Mouse (Mus musculus) right cerebral cortex, postnatal 25 days (tissue): ENCODE measurements around the gene Pvr.

Experiments used
- DNase-seq: peaks from one replicate; pipeline ENCODE4 v3.0.0; 2022

The Pvr gene

DNA sequence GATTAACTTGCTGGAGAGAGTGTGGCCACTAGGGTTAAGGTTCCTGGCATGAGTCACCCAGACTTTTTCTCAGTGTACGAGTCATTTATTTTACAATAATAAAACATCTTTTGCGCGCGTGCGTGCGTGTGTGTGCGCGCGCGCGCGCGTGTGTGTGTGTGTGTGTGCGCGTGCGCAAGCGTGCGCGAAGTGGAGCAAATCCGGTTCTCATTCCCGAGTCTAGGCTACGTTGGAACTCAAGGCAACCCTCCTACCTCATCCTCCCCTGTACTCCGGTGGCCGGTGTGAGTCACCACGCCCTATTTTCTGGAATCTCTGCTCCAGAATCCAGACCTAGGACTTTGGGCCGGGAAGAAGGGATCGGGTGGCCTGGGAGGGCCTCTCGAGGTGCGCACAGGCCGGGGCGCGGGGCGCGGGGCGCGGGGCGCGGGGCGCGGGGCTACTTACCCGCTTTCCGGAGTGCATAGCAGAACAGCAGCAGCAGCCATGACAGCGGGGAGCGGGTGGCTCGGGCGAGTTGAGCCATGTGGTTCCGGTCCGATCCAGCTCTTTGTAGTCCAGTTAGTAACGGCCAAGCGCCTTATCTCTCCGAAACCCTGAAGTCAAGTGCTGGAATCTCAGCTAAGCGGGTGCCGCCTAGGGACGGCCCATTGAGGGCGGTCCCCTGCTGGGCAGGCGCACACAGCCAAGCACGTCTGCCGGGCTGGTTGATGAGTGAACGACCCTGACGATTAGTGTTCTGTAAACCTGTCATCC, at the start of gene Pvr:
Pvr (minus strand) TSS at position 655 of the 756 bp plus-strand sequence.
- DNase-seq: peak; percentile 79

DNA sequence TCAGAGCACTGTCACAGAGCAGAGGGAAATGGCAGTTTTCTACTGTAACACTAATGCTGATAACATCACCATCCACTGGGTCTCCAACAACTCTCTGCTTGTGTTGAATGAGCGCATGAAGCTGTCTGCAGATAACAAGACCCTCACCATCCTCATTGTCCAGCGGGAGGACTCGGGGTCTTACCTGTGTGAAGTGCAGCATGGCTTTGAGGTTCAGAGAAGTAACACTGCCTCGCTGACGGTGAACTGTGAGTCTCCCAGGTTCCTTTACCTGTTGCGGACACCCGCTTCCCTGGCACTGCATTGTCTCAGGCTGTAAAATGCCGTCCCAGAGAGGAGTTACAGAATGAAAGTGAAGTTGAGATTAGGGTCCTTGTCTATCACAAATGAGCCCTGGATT, 49.2 kb upstream of the Pvr start:
- no peak for DNase-seq

DNA sequence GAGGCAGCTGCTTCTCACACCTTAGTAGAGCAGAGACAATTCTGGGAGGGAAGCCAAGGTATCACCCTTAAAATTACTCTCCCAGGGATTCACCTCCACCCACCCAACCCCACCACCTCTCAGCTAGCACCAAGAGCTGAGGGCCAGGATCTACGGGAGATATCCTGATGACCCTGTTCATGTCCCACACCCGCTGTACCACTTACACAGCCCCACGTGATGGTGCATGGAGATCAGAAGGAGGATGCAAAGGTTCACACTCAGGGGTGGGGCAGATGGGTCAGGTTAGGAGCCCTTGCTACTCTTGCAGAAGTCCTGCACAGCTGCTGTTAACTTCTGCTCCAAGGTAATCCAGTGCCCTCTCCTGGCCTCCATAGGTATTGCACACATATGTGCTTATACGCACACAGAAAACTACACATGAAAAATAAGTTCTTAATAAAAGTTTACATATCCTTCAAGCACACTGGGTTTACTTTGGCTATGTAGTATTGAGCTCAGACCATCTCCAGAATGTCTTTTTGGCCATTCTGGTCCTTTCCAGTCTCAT, 48.7 kb upstream of the Pvr start:
- no peak for DNase-seq

DNA sequence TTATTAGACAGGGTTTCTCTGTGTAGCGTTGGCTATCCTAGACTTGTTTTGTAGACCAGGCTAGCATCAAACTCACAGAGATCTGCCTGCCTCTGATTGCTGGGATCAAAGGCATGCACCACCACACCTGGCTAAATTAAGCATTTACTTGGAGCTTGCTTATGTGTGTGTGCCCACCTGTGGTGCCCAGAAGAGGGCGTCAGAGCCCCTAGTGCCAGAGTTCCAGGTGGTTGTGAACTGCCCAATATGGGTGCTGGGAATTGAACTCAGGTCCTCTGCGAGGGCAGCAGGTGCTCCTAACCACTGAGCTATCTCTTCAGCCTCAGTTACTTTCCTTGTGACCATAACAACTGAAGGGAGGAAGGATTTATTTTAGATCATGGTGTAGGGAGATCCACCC, 48.1 kb upstream of the Pvr start:
- no peak for DNase-seq

DNA sequence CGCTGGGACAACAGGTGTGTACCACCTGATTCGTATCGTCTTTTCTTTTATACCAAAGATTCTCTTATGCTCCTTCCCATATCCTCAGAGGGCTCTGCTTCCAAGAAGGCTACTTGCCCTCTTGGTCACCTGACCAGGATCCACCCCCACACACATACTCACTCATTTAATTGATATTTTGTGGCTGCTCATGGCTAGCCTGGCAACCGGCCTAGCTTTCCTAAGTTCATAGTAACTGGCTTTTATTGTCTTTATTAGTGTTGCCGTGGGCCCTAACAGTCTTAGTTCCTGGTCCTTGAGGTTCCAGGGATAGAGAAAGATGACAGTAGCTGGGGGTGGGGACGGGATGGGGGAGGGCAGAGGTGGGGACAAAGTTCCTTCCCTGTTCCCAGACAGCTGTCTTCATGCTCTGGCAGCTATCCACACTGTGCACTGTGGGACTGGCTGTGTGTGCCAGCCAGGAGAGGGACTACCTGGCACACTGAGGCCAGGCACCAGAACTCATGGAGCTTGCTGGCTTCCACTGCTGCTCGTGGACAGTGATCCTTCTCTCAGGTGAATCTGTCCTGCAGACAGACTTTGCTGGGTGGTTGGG, 44.1 kb upstream of the Pvr start, which contains the start of gene Ceacam20:
Ceacam20 (plus strand) TSS at position 428 of the 595 bp plus-strand sequence.
- no peak for DNase-seq

DNA sequence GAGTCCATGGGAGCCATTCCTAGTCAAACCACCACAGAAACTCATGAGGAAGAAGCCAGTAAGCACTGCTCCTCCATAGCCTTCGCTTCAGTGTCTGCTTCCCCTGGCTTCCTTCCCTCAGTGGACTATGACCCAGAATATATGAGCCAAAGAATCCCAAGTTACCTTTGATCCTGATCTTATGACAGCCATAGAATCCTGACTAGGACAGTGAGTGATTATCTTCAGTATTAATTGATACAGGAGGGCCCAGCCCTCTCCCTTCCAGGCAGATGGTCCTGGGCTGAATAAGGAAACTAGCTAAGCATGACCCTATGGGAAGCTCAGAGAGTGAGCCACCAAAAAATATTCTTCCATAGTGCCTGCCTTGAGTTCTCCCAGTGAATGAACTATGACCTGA, 41.5 kb upstream of the Pvr start:
- DNase-seq: no peak

DNA sequence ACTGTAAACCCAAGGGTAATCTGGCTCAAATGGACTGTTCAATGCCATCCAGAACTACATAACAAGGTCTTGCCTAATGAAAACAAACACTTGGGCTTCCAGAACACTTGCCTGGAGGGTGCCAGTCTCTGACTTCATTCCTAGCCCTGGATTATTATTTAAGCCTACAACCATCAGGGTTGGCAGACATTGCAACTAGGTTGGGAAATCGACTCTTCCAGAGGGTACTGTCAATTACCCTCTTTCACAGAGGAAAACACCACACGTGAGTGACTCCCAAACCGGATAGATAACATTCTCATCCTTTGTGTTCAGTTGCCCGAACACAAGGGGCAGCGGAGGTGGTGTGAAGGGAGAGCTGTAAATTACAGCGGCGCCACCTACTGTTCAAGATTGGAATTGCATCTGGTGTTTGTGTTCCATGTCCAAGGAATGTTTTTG, 35.4 kb upstream of the Pvr start:
- DNase-seq: peak; percentile 77

DNA sequence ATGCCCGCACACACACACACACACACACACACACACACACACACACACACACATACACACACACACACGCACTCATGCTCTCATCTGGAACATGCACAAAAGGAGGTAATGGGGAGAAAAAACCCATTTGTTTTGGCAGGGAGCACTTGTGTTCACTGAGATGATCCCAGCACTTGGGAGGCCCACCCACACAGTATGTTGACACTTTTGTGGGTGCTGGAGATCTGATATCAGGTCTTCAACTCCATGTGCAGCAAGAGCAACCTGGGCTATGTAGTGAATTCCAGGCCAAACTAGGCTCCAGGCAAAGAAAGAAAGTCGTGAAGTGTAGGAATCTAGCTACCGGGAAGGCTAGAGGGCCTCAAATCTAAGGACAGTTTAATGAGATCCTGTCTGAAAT, 34.9 kb upstream of the Pvr start:
- no peak for DNase-seq

DNA sequence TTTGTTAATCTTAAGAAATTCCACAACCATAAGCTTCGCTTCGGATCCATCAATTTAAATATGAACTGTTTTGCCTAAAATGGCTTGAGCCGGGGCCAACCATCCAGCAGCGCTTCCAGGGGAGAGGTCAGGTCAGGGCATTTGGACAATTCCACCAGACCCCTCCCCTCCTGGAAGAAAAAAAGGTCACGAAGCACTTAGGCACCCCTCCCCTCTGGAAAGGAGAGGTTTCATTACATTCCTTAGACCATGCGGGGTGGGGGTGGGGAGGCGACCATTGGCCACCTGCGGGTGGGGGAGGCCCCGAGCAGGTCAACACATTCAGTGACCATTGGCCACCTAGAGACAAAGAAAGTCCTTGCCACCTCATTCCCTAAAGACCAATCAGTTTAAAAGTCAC, 32.1 kb upstream of the Pvr start:
- DNase-seq: no peak

DNA sequence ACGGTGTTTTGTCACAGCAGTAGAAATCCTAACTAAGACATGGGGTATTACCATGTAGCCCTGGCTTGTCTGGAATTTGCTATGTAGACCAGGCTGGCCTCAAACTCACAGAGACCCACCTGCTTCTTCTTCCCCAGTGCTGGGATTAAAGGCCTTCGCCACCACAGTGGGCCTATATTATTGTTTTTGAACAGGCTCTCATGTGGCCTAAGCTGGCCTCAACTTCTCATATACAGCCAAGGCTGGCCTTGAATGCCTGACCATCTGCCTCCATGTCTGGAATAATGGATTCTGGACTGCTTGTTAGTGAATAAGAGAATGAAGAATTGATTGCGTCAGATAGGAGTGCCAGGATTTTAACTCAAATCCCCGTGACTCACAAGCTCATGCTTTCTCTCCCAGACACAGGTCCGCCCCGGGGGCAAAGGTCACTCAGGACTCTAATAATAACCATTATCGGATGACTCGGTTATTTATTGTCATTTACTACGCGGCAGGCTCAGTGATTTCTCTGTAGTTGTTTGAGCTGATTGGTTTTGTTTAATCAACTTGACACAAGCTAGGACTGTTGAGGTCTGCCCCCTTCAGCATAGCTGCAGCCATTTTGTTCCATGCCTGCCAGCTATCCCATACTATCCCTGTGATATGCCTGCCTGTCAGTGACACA, 31.5 kb upstream of the Pvr start:
- no peak for DNase-seq

DNA sequence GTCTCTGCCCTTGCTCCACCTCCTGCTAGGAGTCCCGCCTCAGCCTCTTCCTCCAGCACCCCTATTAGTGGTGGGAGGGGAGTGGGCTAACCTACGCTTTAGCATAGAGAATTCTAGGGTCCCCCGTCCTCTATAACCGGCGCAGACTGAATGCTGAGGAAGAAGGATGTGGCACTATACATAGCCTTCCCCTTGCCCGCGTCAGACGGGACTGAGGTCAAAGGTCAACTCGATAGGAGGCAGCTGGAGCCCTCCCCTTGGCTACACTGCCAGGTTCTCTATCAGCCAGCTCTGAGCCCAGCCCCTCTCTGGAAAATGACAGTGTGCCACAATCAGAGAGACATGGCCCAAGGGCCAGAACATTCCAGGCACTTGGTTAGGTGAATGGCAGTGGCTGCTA, 29.6 kb upstream of the Pvr start, which contains the start of gene Igsf23:
Igsf23 (minus strand) TSS at position 168 of the 400 bp plus-strand sequence.
- no peak for DNase-seq

DNA sequence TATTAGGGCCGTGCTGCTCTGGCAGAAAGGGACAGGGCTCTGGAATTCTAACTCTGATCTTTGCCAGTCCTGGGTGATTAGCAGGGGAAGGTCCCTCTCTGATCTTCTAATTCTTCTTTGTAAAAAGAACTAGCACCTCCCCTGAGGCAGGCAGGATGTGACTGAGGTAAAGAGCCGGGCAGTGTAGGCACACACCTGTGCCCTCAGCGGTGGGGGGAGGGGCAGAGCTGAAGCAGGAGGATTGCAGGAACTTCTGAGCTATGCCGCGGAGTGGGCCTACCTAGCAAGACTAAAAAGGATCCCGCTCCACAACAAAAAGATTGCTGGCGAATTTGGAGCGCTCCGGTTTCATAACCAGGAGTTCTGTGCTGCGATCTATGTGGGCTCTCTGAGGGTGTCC, 29.0 kb upstream of the Pvr start:
- no peak for DNase-seq

DNA sequence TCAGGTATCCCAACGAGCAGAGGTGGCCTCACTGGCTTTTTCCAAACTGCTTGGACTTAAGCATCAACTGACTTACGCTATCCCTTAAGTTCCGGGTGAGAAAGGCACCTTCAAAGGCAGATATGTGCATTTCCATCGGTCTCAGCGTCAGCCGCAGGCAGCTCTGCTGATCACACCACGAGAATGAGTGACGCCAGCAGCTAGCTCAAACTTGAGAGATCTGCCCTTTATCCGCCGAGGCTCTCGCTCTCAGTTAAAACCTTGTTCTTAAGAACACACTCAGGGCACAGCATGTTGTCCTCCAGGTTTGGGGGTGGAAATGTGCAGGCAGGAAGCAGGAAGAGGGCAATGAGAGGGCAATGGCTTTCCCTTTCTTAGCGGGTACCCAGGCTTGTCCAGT, 28.0 kb upstream of the Pvr start:
- no peak for DNase-seq

DNA sequence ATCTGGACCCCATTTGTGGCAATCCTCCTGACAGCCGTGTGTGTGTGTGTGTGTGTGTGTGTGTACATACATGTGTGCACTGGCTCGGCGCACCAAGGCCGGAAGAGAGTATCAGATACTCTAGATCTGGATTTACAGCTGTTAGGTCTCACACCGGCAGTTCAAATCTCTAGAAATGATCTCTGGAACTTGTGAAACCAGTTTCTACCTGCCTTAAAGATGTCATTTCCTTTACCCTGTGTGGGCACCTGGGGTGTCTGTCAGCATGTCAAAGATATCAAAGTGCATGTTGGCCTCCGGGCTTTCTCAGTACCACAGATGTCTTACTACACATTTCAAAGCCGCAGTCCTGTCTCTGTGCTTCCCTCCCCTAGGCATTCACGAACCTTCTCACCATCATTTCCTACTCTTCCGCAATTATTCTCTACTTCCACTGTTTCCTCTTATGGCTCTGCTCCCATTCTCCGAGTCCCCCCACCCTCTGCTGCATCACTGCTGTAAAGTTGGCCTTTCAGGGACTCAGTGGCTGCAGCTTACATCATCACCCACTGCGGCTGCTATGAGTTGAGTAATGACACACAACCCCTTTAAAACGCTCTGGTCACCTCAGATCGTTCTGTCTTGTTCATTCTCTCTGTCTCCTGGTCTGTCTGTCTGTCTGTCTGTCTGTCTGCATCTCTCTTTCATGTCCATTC, 25.0 kb upstream of the Pvr start:
- DNase-seq: no peak

DNA sequence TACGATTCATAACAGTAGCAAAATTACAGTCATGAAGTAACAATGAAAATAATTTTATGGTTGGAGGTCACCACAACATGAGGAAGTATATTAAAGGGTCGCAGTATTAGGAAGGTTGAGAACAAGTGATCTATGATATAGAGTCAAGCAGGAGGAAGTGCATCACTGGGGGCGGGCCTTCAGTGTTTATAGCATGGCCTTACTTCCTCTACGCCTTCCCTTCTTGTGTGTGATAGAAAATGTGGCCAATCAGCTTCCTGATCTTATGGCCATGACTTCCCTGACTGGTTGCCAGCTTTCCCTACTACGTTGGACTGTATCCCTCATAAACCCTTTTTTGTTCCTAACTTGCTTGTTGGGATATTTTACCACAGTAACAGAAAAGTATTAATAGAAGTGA, 24.2 kb upstream of the Pvr start:
- DNase-seq: no peak

DNA sequence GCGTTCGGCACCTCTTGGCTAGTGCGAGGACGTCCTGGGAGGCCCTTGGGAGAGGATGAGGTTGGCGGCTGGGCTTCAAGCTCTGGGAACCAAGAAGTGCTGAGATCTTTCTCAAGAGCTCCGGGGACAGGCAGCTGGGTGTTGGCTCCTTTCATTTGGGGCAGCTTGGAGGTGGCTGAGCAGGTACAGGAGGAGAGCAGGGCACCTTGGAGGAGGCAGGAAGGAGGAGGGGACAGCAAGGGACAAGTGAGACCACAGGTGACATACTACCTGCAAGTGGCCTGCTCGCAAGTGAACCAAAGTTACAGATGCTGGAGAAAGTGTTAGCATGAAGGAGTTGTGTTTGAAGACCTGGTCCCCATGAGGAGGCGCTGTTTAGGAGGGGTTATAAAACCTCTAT, 23.7 kb upstream of the Pvr start:
- no peak for DNase-seq

DNA sequence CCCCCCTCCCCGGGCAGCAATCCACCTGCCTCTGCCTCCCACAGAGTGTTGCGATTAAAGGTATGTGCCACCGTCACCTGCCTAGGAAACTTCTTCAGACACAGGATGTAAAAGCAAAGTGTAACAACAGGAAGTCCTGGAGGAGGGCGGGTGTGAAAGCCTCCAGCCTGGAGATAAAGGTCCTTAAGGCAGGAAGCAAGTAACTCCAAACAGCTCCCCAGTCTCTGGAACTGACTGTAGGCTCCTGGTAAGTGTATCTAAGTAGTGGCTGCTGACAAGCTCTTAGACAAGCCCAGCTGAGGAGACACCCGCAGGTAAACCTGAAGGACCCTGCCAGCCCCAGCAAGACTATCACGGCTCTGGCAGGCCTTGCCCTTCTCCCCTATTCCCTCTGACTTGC, 19.3 kb upstream of the Pvr start:
- DNase-seq: no peak

DNA sequence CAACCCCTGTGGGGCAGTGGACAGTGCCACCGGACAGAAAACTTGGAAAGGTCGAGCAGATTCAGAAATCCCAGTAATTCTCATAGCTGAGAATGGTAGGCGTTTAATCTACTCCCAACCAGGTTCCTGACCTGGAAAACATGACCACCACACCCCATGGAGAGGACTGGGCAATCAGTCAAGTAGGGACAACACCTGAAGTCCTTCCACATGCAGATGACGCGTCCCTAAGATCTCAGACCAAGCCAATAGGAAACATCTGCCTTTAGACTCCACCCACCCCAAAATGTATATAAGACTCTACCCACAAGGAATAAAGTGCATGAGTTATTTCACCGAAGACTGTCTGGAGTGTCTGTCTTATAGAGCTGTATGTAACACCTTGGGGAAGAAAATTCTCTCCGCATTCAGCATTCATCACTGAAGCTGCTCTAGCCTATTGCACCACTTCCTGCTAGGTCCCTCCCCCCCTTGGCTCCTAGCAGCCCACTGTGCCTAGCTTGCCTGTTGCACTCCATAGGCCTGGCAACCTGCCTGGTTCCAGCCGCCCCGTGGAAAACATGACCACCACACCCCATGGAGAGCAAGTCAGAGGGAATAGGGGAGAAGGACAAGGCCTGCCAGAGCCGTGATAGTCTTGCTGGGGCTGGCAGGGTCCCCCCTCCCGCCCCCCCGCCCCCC, 18.7 kb upstream of the Pvr start:
- DNase-seq: no peak

DNA sequence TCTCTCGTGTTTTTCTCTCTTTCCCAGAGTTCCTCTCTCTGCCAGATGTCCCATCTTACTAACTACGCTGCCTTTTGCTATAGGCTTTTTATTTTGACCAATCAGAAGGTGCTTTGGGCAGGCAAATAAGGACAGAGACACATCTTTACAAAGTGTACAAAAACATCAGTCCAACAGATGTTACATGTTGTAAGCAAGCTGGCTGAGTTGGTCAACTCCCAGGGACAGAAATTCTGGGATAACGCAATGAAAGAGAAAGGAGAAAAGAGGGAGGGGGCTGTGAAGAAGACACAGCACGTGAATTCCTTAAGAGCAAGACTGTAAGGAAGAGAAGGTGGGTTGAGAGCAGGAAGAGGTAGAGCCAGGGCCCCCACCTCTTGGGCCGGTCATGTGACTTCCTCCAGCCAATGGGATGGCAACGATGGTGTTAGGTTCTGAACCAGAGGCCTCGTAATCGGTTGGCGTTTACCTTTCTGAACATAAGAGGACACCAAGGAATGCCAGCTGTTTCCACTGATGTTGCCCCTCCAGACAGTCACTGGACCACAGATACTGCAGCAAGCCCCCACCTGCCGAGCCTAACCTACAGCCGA, 16.4 kb upstream of the Pvr start:
- no peak for DNase-seq

DNA sequence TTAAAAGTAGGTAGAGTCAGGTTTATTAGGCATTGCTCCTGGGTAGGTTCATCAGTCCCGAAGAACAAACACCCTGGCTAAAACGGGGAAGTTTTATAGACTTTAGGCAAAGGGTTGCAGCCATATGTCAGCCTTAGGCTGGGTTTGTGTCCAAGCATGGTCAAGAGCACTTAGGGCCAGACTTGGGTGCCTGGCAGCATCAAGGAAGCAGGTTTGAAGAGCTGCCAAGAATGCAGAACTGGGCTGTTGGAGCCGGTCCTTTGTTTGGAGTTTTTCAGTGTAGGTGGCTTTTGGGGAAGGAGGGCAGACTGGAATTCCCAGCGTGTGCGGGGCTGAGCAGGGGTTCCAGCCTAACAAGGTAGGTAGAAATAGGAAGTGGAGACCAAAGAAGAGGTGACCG, 15.0 kb upstream of the Pvr start:
- DNase-seq: no peak

DNA sequence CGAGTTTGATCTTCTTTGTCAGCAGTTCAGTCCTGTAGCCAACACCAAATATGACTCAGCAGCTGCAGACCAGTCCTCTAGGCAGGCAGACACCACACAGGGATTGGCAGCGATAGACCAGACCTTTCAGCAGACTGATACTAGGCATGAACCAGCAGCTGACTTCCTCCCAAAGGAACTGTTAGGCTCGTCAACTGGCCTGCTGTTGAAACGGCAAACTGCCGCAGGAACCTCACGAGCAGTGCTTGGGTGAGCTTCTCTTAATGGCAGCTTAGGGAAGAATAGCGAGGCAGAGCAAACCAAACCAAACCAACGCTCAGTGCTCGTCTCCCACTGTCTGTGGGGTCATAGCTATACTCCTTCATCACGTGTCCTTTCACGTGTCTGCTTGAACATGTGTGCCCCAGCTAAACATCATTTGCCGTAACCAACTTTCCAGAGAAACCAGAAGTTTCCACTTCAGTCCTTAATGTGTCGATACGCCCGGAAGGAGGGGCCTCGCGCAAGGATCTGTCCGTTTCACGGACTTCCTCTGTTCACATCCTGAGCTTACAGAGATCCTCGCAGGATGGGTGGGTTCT, 14.3 kb upstream of the Pvr start:
- no peak for DNase-seq
